Mouse (Mus musculus) embryonic facial prominence, embryonic 12.5 days (tissue): ENCODE data around the gene Pla2g16. TPM values are rescaled to one million over a fixed set of nuclear protein-coding genes. Genes with fewer than 3 reads are reported as not detected.

Source experiments
- ATAC-seq: fragments of 200-750 bp; cut with Nextera tagmentation; 2 replicates; pipeline ENCODE4 v1.8.0; 2017; ENCODE audit not compliant: insufficient number of reproducible peaks, insufficient read depth, low FRiP score, low TSS enrichment
- H3K27ac ChIP-seq: fragments of 300-500 bp; sonication (generic); 2 replicates; pipeline ENCODE4 v1.5.1; 2016; ENCODE audit warnings: mild to moderate bottlenecking
- H3K27me3 ChIP-seq: fragments of 300-500 bp; sonication (generic); 2 replicates; pipeline ENCODE4 v1.6.1; 2016; ENCODE audit warnings: mild to moderate bottlenecking, moderate library complexity
- H3K36me3 ChIP-seq: fragments of 300-500 bp; sonication (generic); 2 replicates; pipeline ENCODE4 v1.6.1; 2016; ENCODE audit warnings: mild to moderate bottlenecking
- H3K4me1 ChIP-seq: fragments of 300-500 bp; sonication (generic); 2 replicates; pipeline ENCODE4 v1.6.1; 2016
- H3K4me2 ChIP-seq: fragments of 300-500 bp; sonication (generic); replicated peaks from 2 replicates; pipeline ENCODE4 v1.6.1; 2016; ENCODE audit warnings: mild to moderate bottlenecking, moderate library complexity
- H3K4me3 ChIP-seq: fragments of 300-500 bp; sonication (generic); 2 replicates; pipeline ENCODE4 v1.5.1; 2016; ENCODE audit warnings: mild to moderate bottlenecking
- H3K9ac ChIP-seq: fragments of 300-500 bp; sonication (generic); 2 replicates; pipeline ENCODE4 v1.6.1; 2016; ENCODE audit warnings: mild to moderate bottlenecking, moderate library complexity
- H3K9me3 ChIP-seq: fragments of 300-500 bp; sonication (generic); 2 replicates; pipeline ENCODE4 v1.6.1; 2016; ENCODE audit warnings: mild to moderate bottlenecking, moderate library complexity
- WGBS: fragments of 180-500 bp; shearing (Covaris S2); methylation state at CpG from one replicate; pipeline ENCODE4 v1.1.7; 2016; 5-methylcytosine and 5-hydroxymethylcytosine counted together
- polyA plus RNA-seq: library from polyadenylated mRNA; unstranded; fragments of >200 nt; fragmentation: Nextera tagmentation; extraction: Ambion mirVana; gene quantifications from 2 replicates; pipeline ENCODE4 v1.2.1, GENCODE M21; 2016

The Pla2g16 gene
- polyA plus RNA-seq, 1 experiment from 2014 or later, result 7.2 TPM

DNA sequence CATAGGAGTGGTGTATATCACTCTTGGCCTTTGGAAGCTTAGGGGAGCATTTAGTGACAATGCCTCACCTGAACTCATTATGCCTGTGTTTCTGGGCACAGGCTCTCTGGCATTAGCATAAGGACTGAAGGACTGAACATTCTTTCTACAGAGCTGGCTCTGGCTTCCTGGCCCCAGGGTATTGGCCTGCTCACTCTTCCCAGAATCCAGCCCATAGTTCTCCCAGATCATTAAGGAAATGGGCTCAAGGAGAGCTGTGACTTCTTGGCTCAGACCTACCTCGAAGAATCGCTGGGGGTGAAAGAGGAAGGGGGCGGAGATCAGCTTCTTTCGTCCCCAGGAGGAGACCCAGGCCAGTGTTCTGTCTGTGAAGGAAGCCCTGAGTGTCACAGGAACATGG lies 41.2 kb downstream of the Pla2g16 start:
- H3K4me1 ChIP-seq, result no peaks in the 10 kb centered on the region
- no peak overlapping the region for H3K4me3 ChIP-seq
- H3K9me3 ChIP-seq, result no peaks in the 10 kb centered on the region
- H3K9ac ChIP-seq, result no peak overlapping the region
- WGBS, result 47% methylated on average over 4 of the region's 4 CpGs
- H3K36me3 ChIP-seq, result no peaks in the 10 kb centered on the region
- H3K27me3 ChIP-seq, result no peaks in the 10 kb centered on the region
- H3K4me2 ChIP-seq, result no peak overlapping the region
- H3K27ac ChIP-seq, result no peak overlapping the region
- ATAC-seq, result no peak

GRCm38 (mm10) chr19:7601551-7601950 lies 44.3 kb downstream of the Pla2g16 start:
- no peak overlapping the region for H3K27ac ChIP-seq
- H3K4me1 ChIP-seq, result peaks cover 9% of the 10 kb centered on the region
- no peak for ATAC-seq
- WGBS, result 79% methylated on average over 4 of the region's 4 CpGs
- H3K4me3 ChIP-seq, result no peak overlapping the region
- H3K9me3 ChIP-seq, result no peaks in the 10 kb centered on the region
- H3K27me3 ChIP-seq, result no peaks in the 10 kb centered on the region
- no peak overlapping the region for H3K4me2 ChIP-seq
- H3K9ac ChIP-seq, result no peak overlapping the region
- no peaks in the 10 kb centered on the region for H3K36me3 ChIP-seq

GRCm38 (mm10) chr19:7604107-7604506 lies 46.8 kb downstream of the Pla2g16 start:
- no peak overlapping the region for H3K4me3 ChIP-seq
- no peaks in the 10 kb centered on the region for H3K27me3 ChIP-seq
- H3K4me1 ChIP-seq, result peaks cover 16% of the 10 kb centered on the region
- no peak overlapping the region for H3K27ac ChIP-seq
- ATAC-seq, result no peak
- H3K36me3 ChIP-seq, result no peaks in the 10 kb centered on the region
- H3K4me2 ChIP-seq, result no peak overlapping the region
- no peaks in the 10 kb centered on the region for H3K9me3 ChIP-seq
- 92% methylated on average over 10 of the region's 10 CpGs for WGBS
- no peak overlapping the region for H3K9ac ChIP-seq

DNA sequence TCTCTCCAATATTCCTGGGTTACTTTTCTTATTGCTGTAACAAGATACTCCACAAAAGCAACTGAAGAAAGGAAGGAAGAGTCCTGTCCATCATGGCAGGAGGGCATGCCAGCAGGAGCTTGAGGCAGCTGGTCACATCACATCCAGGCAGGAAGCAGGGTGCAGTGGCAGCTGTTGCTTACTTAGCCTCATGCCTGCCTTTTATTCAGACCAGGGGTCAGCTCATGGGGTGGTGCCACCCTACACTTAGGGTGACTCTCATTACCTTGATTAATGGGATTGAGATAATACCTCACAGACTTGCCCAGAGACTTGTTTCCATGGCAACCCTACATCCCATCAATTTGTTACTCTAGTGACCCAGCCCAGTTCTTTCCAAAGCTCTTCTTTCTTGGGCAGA lies 47.8 kb downstream of the Pla2g16 start:
- ATAC-seq, result no peak
- Histone ChIP-seq H3K36me3 (no peaks in the 10 kb centered on the region), H3K9ac (no peak overlapping the region), H3K27ac (no peak overlapping the region), H3K4me3 (no peak overlapping the region), H3K4me2 (no peak overlapping the region), H3K4me1 (peaks cover 16% of the 10 kb centered on the region), H3K27me3 (no peaks in the 10 kb centered on the region), H3K9me3 (no peaks in the 10 kb centered on the region)

GRCm38 (mm10) chr19:7605930-7606783 lies 48.9 kb downstream of the Pla2g16 start:
- H3K27ac ChIP-seq, result peak overlapping the region; percentile 69; the same call in 1 of the 2 replicates

DNA sequence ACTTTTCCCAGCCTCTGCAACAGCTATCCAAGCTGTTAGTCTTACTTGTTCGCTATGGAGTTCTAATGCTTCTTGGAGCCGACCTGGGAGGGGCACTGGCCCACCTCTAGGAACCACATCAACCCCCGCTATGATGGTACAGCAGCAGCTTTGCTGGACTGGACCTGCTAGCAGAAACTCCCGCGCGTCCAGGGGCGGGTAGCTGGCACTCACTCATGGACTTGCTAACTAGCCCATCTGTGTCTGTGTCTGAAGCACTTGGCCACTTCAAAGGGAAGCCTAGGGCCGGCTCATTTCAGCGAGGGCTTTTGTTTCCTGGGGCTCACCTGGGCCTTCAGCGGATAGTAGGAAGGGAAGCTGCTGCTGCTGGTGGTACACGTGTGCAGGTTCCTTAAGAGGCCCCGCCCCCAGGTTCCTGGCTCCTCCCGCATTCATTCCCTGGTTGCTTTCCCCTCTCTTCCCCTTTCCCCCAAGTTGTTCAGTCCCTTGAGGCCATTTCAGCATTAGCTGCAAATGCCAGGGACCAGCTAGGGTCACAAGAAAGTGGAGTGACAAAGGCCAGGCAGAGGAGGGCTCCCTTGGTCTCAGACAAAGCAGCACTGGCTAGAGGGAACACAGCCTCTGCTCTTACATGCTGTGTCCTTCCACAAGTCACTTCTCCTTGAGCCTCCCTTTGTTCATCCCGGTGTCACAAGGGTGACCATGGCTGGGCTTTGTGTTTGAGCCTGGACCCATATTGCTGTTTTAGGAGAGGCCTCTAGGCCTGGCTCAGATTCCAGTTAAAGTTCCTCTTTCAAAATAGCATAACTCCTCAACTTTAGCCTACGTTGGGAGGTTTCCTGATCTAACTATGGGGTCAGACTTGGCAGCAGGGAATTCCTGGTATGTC lies 49.8 kb downstream of the Pla2g16 start, which contains the start of gene Lgals12:
TSS of gene Lgals12 (minus strand) at position 393 of the 889 bp plus-strand sequence.
- H3K4me3 ChIP-seq, result peak within 1 kb of the TSS; percentile 24
- peak within 1 kb of the TSS; percentile 69; the same call in 1 of the 2 replicates for H3K27ac ChIP-seq
- H3K9me3 ChIP-seq, result no peaks in the 10 kb centered on the region
- peaks cover 16% of the 10 kb centered on the region for H3K4me1 ChIP-seq
- WGBS, result 7% methylated on average over 15 of the region's 15 CpGs
- H3K9ac ChIP-seq, result no peak within 1 kb of the TSS
- peak within 1 kb of the TSS; percentile 63 for H3K4me2 ChIP-seq
- no peaks in the 10 kb centered on the region for H3K36me3 ChIP-seq
- no peak for ATAC-seq
- peaks cover 8% of the 10 kb centered on the region; the same call in 1 of the 2 replicates for H3K27me3 ChIP-seq

More at GRCm38 (mm10) chr19:7605930-7606783, 48.9 kb downstream of the Pla2g16 start:
- H3K9me3 ChIP-seq, result no peaks in the 10 kb centered on the region
- no peaks in the 10 kb centered on the region; the same call in 1 of the 2 replicates for H3K27me3 ChIP-seq
- H3K4me1 ChIP-seq, result peaks cover 16% of the 10 kb centered on the region
- H3K4me3 ChIP-seq, result peak overlapping the region; percentile 24
- H3K4me2 ChIP-seq, result peak overlapping the region; percentile 63
- H3K9ac ChIP-seq, result no peak overlapping the region
- H3K36me3 ChIP-seq, result no peaks in the 10 kb centered on the region
- peak; percentile 66 for ATAC-seq
- WGBS, result 4% methylated on average over 15 of the region's 15 CpGs

- Histone ChIP-seq H3K36me3 (no peaks in the 10 kb centered on the region), H3K9ac (no peak overlapping the region), H3K27me3 (peaks cover 15% of the 10 kb centered on the region), H3K9me3 (no peaks in the 10 kb centered on the region), H3K4me3 (no peak overlapping the region), H3K4me2 (no peak overlapping the region), H3K4me1 (peaks cover 20% of the 10 kb centered on the region), H3K27ac (no peak overlapping the region)
- 75% methylated on average over 7 of the region's 7 CpGs for WGBS
- no peak for ATAC-seq
Measured at GRCm38 (mm10) chr19:7607690-7608201, 50.5 kb downstream of the Pla2g16 start.

- Histone ChIP-seq H3K27me3 (peaks cover 20% of the 10 kb centered on the region), H3K4me3 (peak within 1 kb of the TSS; percentile 46), H3K36me3 (no peaks in the 10 kb centered on the region), H3K4me2 (peak within 1 kb of the TSS; percentile 94), H3K9me3 (no peaks in the 10 kb centered on the region), H3K4me1 (peaks cover 4% of the 10 kb centered on the region), H3K27ac (no peak within 1 kb of the TSS), H3K9ac (peak within 1 kb of the TSS; percentile 54)
- WGBS, result 3% methylated on average over 54 of the region's 54 CpGs
- ATAC-seq, result peak; percentile 55; the same call in 1 of the 2 replicates
Measured at GRCm38 (mm10) chr19:7611942-7612757, 54.9 kb downstream of the Pla2g16 start, which contains the start of gene Hrasls5. Gene Hrasls5, plus strand, starts transcription at chr19:7612541.

- Histone ChIP-seq H3K36me3 (no peaks in the 10 kb centered on the region), H3K9ac (no peak overlapping the region), H3K27ac (no peak overlapping the region), H3K9me3 (no peaks in the 10 kb centered on the region), H3K4me1 (peaks cover 4% of the 10 kb centered on the region), H3K4me2 (no peak overlapping the region), H3K4me3 (no peak overlapping the region), H3K27me3 (peaks cover 20% of the 10 kb centered on the region)
- WGBS, result 83% methylated on average over 7 of the region's 7 CpGs
- ATAC-seq, result no peak
Measured at GRCm38 (mm10) chr19:7613151-7613550, 55.9 kb downstream of the Pla2g16 start.

DNA sequence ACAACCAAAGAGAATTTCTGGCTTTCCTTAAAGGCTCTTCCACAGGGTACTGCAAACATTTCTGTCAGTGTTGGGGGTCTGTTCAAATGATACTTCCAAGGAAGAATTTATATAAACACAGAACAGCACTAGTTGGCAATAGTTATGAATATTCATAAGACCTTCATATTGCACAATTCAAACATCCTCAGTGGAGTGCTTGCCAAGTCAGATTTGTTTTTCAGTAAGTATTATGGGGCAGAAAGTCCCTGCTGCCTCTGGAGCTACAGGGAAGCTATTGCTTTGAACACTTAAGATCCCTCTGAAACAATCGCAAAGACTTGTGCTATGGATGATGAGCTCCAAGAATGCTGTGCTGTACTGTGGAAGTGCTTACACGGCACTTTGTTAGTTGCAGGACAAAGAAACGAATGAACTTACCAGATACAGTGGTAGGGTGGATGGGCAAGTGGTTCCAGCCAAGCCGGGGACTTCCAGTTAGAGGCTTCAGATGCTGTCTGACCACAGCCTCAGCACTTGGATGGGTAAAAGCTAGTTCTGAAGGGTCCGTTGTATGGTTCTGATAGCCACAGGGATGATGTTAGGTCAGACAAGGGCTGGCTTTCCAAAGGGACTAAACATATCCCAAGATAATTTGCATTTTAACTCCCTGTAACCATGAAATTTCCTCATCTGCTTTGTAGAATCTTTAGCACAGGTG lies 59.1 kb downstream of the Pla2g16 start:
- Histone ChIP-seq H3K9ac (no peak overlapping the region), H3K4me1 (peaks cover 4% of the 10 kb centered on the region), H3K4me3 (no peak overlapping the region), H3K27ac (no peak overlapping the region), H3K4me2 (no peak overlapping the region), H3K36me3 (no peaks in the 10 kb centered on the region), H3K27me3 (peaks cover 18% of the 10 kb centered on the region), H3K9me3 (no peaks in the 10 kb centered on the region)
- ATAC-seq, result no peak
- 84% methylated on average over 5 of the region's 5 CpGs for WGBS
